Mouse (Mus musculus) gastrocnemius, adult 18-20 months (tissue): ENCODE results near the gene Tsga10. TPM values are rescaled to one million over a fixed set of nuclear protein-coding genes. Genes with fewer than 3 reads are reported as not detected.
A peak's percentile ranks its signal among the peaks of the same experiment; 100 is the strongest.
"Not testable (repeated sequence)": the region's sequence is repeated elsewhere in the genome, so short reads cannot be mapped to it uniquely, and the experiment has no call there.

ENCODE experiments used
- DNase-seq: peaks from one replicate; pipeline ENCODE4 v3.0.0; 2021; ENCODE audit warnings: low spot score
- total RNA-seq, 2 experiments: library from RNA; stranded (reverse); gene quantifications; 2 replicates each; pipeline ENCODE4 v1.2.3; 2021

The Tsga10 gene
- total RNA-seq, 2 experiments from 2014 or later, result 6.8 to 8.7 TPM

- peak; percentile 99 for DNase-seq
Measured at GRCm38 (mm10) chr1:37864511-37865400, 1.5 kb downstream of the Tsga10 start.

- DNase-seq, result no peak
Measured at GRCm38 (mm10) chr1:37850696-37851095, 15.5 kb downstream of the Tsga10 start.

- no peak for DNase-seq
Measured at GRCm38 (mm10) chr1:37846878-37847277, 19.4 kb downstream of the Tsga10 start.

GRCm38 (mm10) chr1:37831681-37832080, 34.5 kb downstream of the Tsga10 start:
- no peak for DNase-seq

- DNase-seq, result not testable (repeated sequence)
Measured at GRCm38 (mm10) chr1:37802291-37802690, 63.9 kb downstream of the Tsga10 start.

GRCm38 (mm10) chr1:37800298-37800697, 65.9 kb downstream of the Tsga10 start:
- no peak for DNase-seq

- no peak for DNase-seq
Measured at GRCm38 (mm10) chr1:37799505-37799904, 66.7 kb downstream of the Tsga10 start.

- DNase-seq, result no peak
Measured at GRCm38 (mm10) chr1:37759407-37759806, 106.8 kb downstream of the Tsga10 start.

- DNase-seq, result no peak
Measured at GRCm38 (mm10) chr1:37744650-37745259, 121.5 kb downstream of the Tsga10 start.

- no peak for DNase-seq
Measured at GRCm38 (mm10) chr1:37742602-37743270, 123.5 kb downstream of the Tsga10 start.

GRCm38 (mm10) chr1:37742126-37742525, 124.1 kb downstream of the Tsga10 start:
- no peak for DNase-seq

GRCm38 (mm10) chr1:37740161-37740802, 125.9 kb downstream of the Tsga10 start:
- no peak for DNase-seq

- DNase-seq, result no peak
Measured at GRCm38 (mm10) chr1:37738895-37739294, 127.3 kb downstream of the Tsga10 start.

GRCm38 (mm10) chr1:37737045-37737444, 129.2 kb downstream of the Tsga10 start:
- no peak for DNase-seq

GRCm38 (mm10) chr1:37735932-37736331, 130.3 kb downstream of the Tsga10 start:
- DNase-seq, result no peak

- DNase-seq, result no peak
Measured at GRCm38 (mm10) chr1:37734841-37735240, 131.4 kb downstream of the Tsga10 start.

- no peak for DNase-seq
Measured at GRCm38 (mm10) chr1:37729353-37729752, 136.9 kb downstream of the Tsga10 start.

GRCm38 (mm10) chr1:37728053-37728452, 138.2 kb downstream of the Tsga10 start:
- no peak for DNase-seq

- DNase-seq, result no peak
Measured at GRCm38 (mm10) chr1:37727186-37727585, 139.0 kb downstream of the Tsga10 start.

- DNase-seq, result no peak
Measured at GRCm38 (mm10) chr1:37726426-37726825, 139.8 kb downstream of the Tsga10 start.

GRCm38 (mm10) chr1:37725880-37726279, 140.3 kb downstream of the Tsga10 start:
- DNase-seq, result no peak

- no peak for DNase-seq
Measured at GRCm38 (mm10) chr1:37721092-37721491, 145.1 kb downstream of the Tsga10 start.
